Mouse (Mus musculus) heart, postnatal 0 days (tissue): Measurements from ENCODE around the gene Thrb.

Source experiments
- CTCF ChIP-seq: IDR thresholded peaks from 2 replicates; pipeline ENCODE4 v1.5.1; 2016; ENCODE audit warnings: antibody characterized with exemption, control low read depth, low read depth
- EP300 ChIP-seq: IDR thresholded peaks from 2 replicates; pipeline ENCODE4 v1.6.1; 2016; ENCODE audit warnings: antibody characterized with exemption, low read depth

DNA sequence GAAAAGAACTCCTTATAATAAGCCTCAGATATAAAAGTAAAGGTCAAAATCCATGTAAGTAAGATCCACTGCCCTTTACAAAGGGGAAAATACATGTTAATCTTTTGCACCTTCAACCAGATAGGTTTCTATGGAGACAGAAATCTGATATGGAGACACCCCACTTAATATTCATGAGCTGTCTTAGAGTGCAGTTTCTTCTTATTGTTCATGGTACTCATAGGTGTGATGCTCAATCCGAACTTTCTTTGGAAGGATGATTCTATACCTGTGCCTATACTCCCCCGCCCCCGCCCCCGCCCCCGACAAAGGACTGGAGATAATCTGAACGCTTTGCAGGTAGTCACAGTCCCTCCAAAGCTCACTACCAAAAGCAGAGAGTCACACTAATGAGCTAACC is 312.6 kb downstream of the Thrb start:
- TF ChIP-seq CTCF = no peak
- no peak for TF ChIP-seq EP300
